Mouse (Mus musculus) gastrocnemius, adult 18-20 months (tissue): ENCODE measurements around the gene Patj. TPM values are rescaled to one million over a fixed set of nuclear protein-coding genes. Genes with fewer than 3 reads are reported as not detected.

ENCODE experiments used
- DNase-seq: peaks from one replicate; pipeline ENCODE4 v3.0.0; 2021; ENCODE audit warnings: low spot score
- total RNA-seq, 2 experiments: library from RNA; stranded (reverse); gene quantifications; 2 replicates each; pipeline ENCODE4 v1.2.3; 2021

The Patj gene
- total RNA-seq, 2 experiments from 2014 or later, result 2.7 to 3.7 TPM

- peak; percentile 20 for DNase-seq
Observed at GRCm38 (mm10) chr4:98444437-98445139, 49.0 kb downstream of the Patj start.

- no peak for DNase-seq
Observed at GRCm38 (mm10) chr4:98449564-98450263, 54.1 kb downstream of the Patj start.

GRCm38 (mm10) chr4:98450308-98450707 is 54.7 kb downstream of the Patj start:
- DNase-seq, result no peak

- DNase-seq, result no peak
Observed at GRCm38 (mm10) chr4:98450829-98451228, 55.2 kb downstream of the Patj start.

GRCm38 (mm10) chr4:98451259-98451658 is 55.7 kb downstream of the Patj start:
- DNase-seq, result no peak

GRCm38 (mm10) chr4:98452725-98453124 is 57.1 kb downstream of the Patj start:
- DNase-seq, result no peak

- DNase-seq, result no peak
Observed at GRCm38 (mm10) chr4:98453231-98453630, 57.6 kb downstream of the Patj start.

- DNase-seq, result no peak
Observed at GRCm38 (mm10) chr4:98455352-98455751, 59.8 kb downstream of the Patj start.

- DNase-seq, result no peak
Observed at GRCm38 (mm10) chr4:98455910-98456309, 60.3 kb downstream of the Patj start.

GRCm38 (mm10) chr4:98461804-98462341 is 66.3 kb downstream of the Patj start:
- DNase-seq, result no peak

GRCm38 (mm10) chr4:98465476-98465875 is 69.9 kb downstream of the Patj start:
- no peak for DNase-seq

- DNase-seq, result no peak
Observed at GRCm38 (mm10) chr4:98465886-98466285, 70.3 kb downstream of the Patj start.

- no peak for DNase-seq
Observed at GRCm38 (mm10) chr4:98471376-98471775, 75.8 kb downstream of the Patj start.

- DNase-seq, result no peak
Observed at GRCm38 (mm10) chr4:98473491-98473890, 77.9 kb downstream of the Patj start.

- no peak for DNase-seq
Observed at GRCm38 (mm10) chr4:98478005-98478404, 82.4 kb downstream of the Patj start.

GRCm38 (mm10) chr4:98486475-98486874 is 90.9 kb downstream of the Patj start:
- DNase-seq, result no peak

GRCm38 (mm10) chr4:98486901-98487300 is 91.3 kb downstream of the Patj start:
- no peak for DNase-seq

GRCm38 (mm10) chr4:98489386-98489785 is 93.8 kb downstream of the Patj start:
- no peak for DNase-seq

- DNase-seq, result no peak
Observed at GRCm38 (mm10) chr4:98498341-98498740, 102.8 kb downstream of the Patj start.

GRCm38 (mm10) chr4:98500182-98500581 is 104.6 kb downstream of the Patj start:
- DNase-seq, result no peak

GRCm38 (mm10) chr4:98500875-98501274 is 105.3 kb downstream of the Patj start:
- DNase-seq, result no peak

- DNase-seq, result no peak
Observed at GRCm38 (mm10) chr4:98504743-98505142, 109.2 kb downstream of the Patj start.
